In the genomic region with DNA sequence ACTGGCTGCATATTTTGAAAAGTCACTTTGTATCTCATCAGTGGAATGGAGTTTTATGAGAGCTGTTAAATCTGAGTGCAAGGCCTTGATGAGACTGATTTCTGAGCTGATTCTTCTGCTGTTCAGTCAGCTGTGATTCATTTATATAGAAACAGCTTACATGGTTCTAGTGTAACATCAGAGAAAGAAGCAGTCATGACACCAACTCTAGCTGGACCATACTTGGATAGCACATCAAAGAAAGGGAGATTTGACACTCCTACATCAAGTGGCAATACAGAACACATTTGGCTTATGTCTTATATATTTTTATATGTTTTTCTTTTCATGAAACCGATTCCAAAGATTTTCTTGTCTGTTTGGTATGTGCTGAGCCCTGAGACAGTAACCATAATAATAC, we compare ENCODE assay signal across 19 mouse cellular contexts.
"Had no signal": no experiment of that assay in that cellular context is flagged by ENCODE, and none has a peak within 500 bp of the region (broad histone marks: within the 10 kb centered on the region; RNA-seq: fewer than 3 reads in every experiment).

No protein-coding gene starts in this region.

- H3K27ac ChIP-seq: lung, embryonic 15.5 days; macrophage; midbrain, embryonic 13.5 days; midbrain, embryonic 15.5 days; neural tube, embryonic 12.5 days had no signal

- DNase-seq: liver, postnatal 0 days; lung, postnatal 14 days; lung, postnatal 36 days; retina, postnatal 1 day; right cerebral cortex, adult 18-20 months; right cerebral cortex, postnatal 25 days; right cerebral cortex, postnatal 4 days; spleen, adult 18-20 months; thymus, adult 18-20 months; thymus, postnatal 14 days; thymus, postnatal 36 days had no signal

- H3K4me1 ChIP-seq: lung, embryonic 15.5 days; megakaryocyte, embryonic 14.5 days; midbrain, embryonic 13.5 days; midbrain, embryonic 15.5 days; neural tube, embryonic 12.5 days had no signal

- H3K27me3 ChIP-seq: lung, embryonic 15.5 days; megakaryocyte, embryonic 14.5 days; midbrain, embryonic 15.5 days; neural tube, embryonic 12.5 days had no signal

- H3K9ac ChIP-seq: liver, postnatal 0 days; lung, embryonic 15.5 days; midbrain, embryonic 13.5 days; midbrain, embryonic 15.5 days; neural tube, embryonic 12.5 days had no signal

- ATAC-seq: liver, postnatal 0 days; lung, postnatal 0 days; midbrain, embryonic 13.5 days; midbrain, embryonic 15.5 days had no signal

- H3K4me2 ChIP-seq: lung, embryonic 15.5 days; midbrain, embryonic 11.5 days; midbrain, embryonic 13.5 days; midbrain, embryonic 15.5 days; neural tube, embryonic 12.5 days had no signal

- H3K36me3 ChIP-seq: lung, embryonic 15.5 days; midbrain, embryonic 13.5 days; midbrain, embryonic 15.5 days; neural tube, embryonic 12.5 days had no signal

- H3K4me3 ChIP-seq: lung, embryonic 15.5 days; megakaryocyte, embryonic 14.5 days; midbrain, embryonic 13.5 days; midbrain, embryonic 15.5 days; neural tube, embryonic 12.5 days had no signal

- H3K9me3 ChIP-seq: lung, embryonic 15.5 days; megakaryocyte, embryonic 14.5 days; midbrain, embryonic 13.5 days; midbrain, embryonic 15.5 days; neural tube, embryonic 12.5 days had no signal
